Mouse (Mus musculus): Measurements from ENCODE around the gene BC005624. TPM values are rescaled to one million over a fixed set of nuclear protein-coding genes. Genes with fewer than 3 reads are reported as not detected.

Gene BC005624
- 10 to 100 TPM; 21.2 to 21.3 TPM for total RNA-seq (2021)
- long read RNA-seq, experiment 1, transcript BC005624-201 (9 exons, 1,984 nt): major isoform, 46 of 53 reads
- long read RNA-seq, experiment 1, partial matches to known transcripts: 0 of 53 reads
- long read RNA-seq, experiment 1, other reads (novel, unspliced or antisense): 7 of 53 reads
- long read RNA-seq, experiment 2, transcript BC005624-201 (9 exons, 1,984 nt): major isoform, 54 of 60 reads
- long read RNA-seq, experiment 2, partial matches to known transcripts: 1 of 60 reads
- long read RNA-seq, experiment 2, other reads (novel, unspliced or antisense): 5 of 60 reads

DNA sequence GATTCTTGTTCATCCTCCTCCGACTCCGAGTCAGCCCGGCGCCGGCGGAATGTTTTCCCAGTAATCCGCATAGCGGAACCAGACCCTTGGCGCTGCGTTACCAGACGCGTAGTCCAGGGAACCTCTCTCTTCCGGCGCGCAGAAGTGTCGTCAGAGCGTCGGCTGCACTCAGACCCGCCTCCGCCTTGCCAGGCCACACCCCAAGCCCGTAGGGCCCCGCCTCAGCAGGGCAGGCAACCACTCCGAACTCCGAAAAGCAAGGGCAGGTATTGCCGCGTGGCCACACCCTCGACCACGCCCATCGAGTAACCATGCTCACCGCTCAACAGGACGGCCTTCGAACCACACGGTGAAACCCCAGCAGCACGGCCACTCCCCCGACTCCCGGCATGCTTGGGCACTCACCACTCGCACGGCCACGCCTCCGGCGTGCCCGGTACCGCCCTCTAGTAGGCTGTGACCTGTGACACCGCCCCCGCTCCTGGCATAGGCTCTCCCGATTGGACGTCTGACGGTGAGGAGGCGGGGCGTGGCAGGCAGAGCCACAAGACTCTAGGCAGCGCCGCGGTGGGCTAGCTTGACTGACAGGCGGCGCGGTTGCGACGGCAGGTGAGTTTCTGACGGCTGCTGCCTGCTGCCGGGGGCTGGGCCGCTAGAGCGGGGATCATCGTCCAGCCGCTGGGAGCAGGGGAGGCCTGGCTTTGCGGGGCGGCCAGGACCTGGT is at the start of gene BC005624, which contains the start of gene Usp20:
Gene BC005624 (minus strand): TSS at position 412 of the 724 bp plus-strand sequence.
Gene Usp20 (plus strand): TSS at position 490 of the 724 bp plus-strand sequence.
- peak; percentile 100 for DNase-seq

DNA sequence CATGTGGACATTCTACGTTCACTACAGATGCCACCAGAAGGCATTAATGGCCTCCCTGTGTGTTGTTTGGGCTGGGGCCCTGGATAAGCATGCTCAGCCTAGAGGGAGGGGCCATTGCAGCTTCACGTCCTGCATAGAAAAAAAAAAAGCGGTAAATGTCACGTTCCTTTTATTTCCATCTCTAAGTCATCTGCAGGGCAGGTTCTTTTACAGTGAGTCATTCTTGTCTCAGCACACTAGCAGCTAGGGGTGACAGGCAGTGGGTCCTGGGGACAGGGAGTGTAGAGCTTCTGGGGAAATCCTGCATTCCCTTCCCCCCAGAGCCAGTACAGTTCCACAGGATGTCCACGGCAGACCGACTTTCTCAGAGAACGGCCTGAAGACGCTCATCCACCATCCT is 44.6 kb upstream of the BC005624 start:
- DNase-seq: no peak

DNA sequence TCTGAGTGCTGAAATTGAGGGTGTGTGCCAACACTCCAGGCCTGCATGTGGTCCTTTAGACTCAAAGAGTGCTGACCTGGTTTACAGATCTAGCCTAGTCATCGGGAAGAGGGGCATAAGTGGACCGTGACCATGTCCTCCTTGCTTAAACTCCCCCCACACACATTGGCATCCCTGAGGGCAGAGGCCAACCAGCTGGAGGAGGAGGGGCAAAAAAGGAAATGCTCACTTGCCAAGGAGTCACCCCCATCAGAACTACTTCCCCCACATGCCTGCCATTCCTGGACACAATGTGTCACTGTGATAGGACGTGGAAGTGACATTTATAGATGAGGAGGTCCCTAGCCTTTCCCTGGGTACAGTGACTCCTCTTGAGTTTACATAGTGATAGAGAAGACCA is 43.5 kb upstream of the BC005624 start:
- DNase-seq: no peak

DNA sequence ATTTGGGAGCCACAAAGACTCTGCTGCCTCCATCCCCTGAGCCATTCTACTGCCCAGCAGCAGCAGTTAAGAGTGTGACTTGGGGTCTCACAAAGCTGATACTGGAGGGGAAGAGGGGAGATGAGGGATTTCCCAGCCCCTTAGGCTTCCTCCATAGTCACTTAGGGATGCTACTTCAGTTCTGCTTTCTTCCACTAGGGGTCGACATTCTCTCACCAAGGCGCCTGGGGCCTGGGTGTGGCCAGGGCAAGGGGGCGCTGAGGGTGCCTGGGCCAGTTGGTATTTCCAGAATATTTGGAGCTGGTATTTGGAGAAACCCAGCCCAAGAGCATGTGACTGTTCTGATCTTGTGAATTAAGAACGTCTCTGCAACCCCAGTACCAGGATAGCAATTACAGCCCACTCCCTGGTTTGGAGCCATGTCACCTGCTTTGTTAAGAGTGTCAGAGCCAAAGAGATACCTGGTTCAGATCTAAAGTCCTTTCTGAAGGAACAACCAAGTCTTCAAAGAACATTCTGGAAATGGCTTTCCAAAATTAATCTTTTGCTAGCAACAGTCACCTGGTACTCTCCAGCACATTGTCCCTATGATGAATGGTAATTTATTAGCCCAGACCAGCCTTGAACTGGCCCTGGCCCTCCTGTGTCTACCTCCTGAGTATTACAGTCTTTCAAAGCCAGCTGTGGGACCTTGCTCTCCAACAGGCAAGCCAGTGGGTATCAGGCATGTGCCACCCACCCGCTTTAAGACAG is 42.8 kb upstream of the BC005624 start:
- peak; percentile 20 for DNase-seq

DNA sequence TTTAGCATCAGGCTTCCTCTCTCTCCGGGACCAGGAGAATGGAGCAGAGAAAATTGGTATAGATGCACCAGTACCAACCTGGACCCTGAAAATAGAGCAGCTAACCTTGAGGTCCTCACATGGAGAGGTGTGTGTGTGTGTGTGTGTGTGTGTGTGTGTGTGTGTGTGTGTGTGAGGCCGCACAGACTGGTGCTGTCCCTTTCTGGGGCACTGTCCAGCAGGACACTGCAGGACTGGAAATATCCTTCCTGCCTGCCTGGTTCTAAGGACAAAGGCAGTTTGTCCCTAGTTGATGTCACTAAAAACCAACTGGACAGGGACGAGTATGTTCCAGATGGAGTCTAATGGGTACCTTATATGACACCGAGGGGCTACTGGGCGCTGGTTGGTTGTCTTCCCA is 41.9 kb upstream of the BC005624 start:
- no peak for DNase-seq

DNA sequence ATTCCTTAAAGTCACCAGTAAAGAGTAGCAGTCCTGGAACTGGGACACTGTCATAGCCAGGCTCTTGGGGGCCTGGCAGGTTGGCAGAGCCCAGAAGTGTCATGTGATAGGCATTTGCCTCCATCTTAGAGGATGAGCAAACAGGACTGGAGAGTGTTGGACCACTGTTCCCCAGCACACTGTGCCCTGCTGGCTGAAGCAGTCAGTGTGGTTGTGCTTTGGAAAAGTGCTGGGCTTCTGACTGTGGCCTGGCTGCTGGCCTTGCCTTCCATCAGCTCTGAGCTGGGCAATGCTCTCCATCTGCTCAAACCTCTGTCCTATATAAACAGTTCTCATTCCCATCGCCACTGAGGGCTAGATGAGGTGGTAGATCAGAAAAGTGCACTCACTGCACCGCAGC is 38.2 kb upstream of the BC005624 start:
- DNase-seq: no peak

DNA sequence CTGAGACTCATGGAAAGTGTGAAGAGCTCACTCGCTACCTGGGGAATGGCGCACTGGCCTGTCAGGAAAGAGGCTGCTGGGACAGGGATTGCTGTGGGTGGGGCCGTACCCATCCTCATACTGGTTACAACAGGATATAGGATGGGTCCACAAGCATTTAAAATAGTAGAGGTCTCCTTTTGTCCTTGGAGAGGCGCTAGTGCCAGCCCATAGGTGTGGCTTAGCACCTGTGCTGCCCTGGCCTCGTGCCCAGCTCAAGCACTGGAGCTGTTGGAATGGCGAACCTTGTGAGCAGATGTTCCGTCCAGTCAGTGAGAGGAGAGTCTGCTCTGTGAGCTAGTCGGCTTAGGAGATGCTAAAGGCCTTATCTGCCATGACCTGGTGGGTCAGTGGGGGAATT is 37.0 kb upstream of the BC005624 start:
- no peak for DNase-seq

DNA sequence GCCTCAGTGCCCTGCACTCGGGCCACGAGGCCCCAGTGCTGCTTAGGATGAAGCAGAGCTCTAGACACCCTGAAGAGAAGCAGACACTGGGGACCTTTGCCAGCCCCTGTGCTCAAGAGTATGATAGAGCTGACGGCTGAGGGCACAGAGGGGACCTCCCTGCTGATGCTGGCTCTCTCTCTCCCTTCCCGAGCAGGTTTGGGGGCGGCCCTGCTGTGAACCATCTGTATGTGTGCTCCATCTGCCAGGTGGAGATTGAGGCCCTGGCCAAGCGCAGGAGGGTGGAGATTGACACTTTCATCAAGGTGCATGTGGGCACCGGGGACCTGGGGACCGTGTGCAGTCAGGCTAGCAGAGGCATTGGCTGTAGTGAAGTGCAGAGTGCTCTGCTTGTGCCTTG is 36.5 kb upstream of the BC005624 start:
- no peak for DNase-seq

DNA sequence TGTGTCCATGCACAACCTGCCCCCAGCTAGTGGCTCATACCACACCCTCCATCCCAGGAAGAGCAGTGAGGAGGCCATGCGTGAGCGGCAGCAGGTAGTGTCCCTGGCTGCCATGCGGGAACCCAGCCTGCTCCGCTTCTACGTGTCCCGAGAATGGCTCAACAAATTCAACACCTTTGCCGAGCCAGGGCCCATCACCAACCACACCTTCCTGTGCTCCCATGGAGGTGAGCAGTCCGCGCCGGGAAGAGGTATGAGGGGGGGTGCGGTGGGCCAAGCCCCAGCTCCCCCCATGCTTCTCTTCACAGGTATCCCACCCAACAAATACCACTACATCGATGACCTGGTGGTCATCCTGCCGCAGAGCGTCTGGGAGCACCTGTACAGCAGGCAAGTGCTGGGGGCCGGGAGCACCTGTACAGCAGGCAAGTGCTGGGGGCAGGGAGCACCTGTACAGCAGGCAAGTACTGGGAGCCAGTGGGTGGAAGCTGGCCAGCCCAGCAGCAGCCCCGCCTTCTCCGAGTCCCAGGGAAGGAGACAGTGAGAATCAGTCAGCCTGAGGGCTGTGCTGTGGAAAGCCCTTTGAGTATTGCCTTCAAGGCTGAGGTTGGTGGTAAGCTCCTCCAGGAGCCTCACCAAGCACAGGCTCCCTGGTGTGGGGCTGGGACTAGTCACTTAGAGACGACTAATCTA is 35.8 kb upstream of the BC005624 start:
- no peak for DNase-seq

DNA sequence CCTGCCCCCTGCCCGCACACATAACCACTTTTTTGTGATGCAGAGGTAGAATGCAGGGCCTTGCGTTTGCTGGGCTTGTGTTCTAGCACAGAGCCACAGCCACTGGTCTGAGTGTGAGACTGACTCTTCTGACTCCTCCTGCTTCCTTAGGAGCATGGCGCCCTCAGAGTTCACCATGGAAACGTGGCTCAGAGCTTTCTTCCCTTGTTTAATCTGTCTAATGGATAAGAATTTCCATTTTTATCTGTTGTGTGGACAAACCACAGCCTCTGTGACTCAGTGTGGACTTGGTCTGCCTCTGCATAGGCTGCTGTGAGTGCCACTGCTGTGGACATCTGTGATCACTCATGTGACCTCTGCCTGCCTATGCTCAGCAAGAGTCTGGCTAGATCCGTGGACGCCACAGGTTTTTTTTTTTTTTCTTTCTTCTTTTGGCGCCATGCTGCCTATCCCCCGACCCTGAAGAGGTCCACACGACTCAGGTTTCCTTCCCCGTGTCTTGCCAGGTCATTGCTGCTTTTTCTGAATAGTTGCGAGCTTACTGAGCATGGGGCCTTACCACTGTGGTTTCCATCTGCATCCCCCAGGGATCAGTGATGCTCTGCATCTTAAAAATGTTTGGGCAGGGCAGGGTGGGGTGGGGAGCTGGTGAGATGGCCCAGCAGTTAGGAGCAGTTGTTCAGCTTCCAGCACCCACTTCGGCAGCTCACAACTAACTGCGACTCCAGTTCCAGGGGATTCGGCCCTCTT is 31.5 kb upstream of the BC005624 start:
- DNase-seq: no peak

DNA sequence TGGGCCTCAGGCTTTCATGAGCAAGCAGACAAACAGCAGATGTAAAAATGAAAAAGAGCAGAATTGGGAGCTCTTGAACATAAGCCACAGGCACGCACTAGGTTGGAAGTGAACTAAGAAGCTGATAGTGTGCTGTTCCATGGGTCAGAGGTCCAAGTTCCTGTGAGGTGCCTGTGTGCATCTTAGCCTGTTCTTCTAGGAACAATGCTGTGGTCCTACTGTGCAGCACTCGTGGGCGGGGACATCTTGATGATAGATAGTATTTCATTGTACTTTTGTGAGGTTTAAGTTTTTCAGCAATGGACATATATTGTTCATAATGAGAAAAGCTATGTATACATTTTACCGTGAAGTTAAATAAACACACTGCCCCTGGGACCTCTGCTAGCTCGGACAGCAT is 25.2 kb upstream of the BC005624 start:
- DNase-seq: no peak

DNA sequence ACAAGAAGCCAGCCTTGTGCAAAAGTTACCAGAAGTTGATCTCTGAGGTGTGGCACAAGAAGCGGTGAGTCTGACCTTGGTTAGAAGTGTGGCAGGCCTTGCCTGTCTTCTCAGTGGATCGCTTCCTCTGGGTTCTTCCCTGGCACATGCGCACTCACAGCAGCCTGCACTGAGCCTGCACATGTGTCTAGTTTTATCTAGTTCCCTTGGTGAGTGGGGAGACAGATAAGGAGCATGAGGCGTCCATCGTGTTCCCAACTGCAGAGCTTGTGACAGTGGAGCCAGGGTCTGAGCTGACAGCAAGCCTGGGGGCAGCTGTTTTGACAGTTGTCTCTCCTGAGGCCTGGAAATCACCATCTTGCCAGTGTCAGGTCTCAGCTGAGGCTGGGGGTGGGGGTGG is 24.4 kb upstream of the BC005624 start:
- DNase-seq: no peak

DNA sequence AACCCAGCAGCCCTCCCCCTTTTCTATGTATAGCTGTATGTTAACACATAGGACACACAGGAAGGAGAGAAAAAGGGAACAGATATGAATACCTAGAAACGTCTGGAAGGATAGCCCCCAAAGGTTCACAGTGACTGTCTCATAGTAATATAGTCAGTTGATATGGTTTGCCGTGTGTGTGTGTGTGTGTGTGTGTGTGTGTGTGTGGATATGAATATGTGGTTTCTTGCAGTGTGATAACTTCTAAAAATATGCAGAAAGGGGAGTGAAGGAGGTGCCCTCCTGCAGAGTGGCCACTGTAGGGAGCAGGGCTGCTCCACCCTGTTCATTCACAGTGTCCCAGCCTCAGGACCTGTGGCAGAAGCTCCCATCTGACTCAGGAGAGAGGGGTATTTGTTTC is 23.5 kb upstream of the BC005624 start:
- no peak for DNase-seq

DNA sequence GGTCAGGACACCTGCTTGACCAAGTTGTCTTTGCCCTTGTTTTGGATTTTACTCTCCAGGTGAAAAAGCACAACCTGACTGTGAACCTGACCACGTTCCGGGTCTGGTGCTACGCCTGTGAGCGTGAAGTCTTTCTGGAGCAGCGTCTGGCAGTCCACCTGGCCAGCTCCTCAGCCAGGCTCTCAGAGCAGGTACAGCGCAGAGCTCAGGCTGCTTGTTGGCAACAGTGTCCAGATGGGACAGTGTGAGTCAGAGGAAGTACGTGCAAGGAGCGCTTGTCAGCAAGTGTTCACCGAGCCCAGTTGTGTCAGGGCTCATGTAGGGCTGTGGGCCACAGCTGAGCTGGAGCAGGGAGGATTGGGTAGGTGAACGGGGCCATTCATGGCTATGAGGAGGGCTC is 20.9 kb upstream of the BC005624 start:
- DNase-seq: no peak

DNA sequence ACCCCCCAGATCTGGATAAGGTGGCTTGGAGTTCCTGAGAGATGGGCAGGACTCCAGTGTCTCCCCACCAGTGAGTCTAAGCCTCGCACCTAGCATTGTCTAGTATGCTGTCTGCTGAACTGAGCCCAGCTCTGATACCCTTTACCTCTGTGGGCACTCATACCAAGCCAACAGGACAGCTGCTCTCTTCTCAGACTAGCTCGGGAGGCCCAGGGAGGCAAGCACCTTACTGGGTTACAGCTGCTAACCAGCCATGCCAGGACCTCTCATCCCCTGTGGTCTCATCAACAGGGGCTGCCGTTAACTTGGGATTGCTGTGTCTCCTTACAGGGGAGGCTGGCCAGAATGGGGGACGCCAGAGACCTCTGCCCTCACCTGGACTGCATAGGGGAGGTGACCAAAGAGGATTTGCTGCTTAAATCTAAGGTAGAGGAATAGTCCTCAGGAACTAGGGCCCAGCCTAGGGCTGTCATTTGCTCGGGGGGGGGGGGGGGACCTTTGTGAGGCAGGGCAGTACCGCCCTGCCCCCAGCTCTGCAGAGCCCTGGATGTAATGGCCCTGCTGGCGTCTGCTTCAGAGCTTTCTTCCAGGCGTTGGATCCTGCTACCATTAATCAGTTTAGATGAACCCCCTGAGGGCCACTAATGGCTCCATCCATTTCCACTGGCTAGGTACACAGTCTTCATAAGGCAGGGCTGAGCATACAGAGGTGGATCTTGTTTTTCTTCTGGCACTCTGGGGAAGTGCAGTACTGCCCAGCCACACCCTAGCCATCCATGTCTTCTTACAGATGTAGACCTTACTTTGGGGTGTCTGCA is 16.7 kb upstream of the BC005624 start:
- no peak for DNase-seq

DNA sequence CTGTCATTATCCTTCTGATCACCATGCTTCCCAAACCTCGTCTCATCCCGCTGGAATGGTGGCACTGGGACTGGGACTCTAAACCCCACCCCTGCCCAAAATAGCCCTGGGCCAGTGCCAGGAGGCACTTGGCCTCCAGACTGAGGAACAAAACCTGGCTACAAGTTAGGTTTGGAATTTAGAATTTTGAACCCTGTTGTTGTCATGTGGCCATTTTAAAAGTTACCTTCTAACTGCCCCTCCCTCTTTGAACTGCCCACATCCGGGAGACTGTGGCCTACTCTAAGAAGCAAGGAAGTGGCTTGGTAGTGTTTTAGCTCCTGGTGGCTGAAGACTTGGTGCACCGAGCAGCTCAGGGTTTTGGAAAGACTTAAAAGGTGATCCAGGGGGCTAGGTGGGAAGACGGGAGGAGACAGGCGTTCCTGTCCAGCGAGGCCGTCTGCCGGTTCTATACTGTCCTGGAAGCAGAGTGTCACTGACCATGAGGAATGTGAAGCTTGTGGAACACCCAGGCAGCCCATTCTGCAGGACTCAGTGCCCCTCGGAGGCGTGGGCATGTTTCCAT is 13.5 kb upstream of the BC005624 start:
- DNase-seq: peak; percentile 33

DNA sequence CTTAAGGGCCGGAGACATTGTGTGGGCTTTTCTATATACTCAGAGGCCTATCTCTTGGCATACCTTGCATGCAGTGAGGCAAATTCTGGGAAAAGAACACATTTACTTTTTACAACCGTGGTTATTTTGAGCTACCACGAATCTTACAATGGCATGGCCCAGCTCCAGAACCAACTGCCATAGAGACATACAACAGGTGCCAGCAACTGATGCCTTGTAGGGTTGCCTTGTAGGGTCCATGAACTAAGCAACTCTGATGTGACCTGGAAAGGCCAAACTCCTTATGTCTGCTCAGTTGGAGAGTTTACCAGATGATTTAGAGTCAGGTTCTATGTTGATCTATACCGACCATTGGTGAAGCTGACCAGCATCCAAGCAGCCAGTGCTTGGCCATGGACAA is 12.9 kb upstream of the BC005624 start:
- no peak for DNase-seq

DNA sequence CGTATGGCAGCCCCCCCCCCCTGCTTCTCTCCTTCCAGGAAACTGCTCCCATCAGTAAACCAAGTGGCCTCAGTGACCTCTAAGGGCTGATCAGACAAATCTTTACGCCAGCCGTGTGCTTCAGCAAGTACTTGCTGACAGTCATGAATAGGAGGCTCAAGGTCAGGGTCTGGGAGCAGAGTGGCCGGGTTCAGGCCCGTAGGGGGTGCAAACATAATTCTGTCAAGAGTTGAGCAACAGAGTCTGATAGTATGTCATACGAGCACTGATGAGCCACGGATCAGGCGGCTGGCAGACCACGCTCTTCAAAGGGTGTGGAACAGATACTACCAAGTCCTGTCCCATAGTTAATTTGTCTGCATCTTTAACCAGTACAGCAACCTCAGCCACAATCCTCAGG is 8.2 kb upstream of the BC005624 start:
- no peak for DNase-seq

DNA sequence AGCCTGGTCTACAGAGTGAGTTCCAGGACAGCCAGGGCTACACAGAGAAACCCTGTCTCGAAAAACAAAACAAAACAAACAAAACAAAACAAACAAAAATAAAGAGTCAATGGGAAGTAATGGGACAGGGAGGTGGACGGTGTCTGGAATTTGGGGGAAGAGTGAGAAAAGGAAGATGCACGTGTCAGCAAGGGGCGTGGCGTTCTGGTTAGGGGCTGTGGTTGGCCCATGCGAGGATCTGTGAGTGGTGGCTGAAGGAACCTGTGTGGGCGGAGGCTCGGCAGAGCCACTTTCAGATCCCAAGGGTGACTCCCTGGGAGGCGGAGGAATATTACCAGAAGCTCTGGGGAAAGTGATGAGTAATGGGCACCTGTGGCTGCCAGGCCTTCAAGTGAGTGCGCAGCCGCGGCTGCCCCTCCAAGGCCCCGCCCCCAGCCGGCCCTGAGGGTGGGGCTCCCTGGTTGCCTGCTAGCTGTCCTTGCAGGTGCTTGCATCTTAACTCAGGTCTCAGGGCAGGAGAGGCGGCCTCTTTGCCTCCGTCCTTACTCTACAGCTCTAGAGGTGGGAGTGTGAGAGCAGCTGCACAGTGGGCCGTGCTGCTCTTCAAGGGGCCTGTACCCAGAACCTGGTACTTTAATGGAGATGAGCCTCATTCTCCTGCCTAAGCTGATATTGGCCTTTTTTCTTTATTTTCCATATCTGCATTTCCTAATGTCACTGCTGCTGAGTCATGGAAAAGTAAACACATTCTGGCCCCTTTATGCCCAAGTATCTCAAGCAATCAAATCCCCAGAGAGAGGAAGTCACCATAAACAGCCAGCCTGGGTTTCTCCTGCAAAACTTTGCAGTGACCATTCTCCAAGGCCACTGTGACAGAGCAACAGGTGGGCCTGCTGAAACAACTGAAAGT is 3.4 kb upstream of the BC005624 start:
- DNase-seq: peak; percentile 64
